Mouse (Mus musculus) liver, adult 2 months (tissue): ENCODE results near the gene 4933406M09Rik.

ENCODE experiments used
- CTCF ChIP-seq: fragments of 200-500 bp; IDR thresholded peaks from 2 replicates; pipeline ENCODE4 v1.5.1; 2011; ENCODE audit warnings: low read depth, low read length, control low read depth
- POLR2A ChIP-seq: fragments of 200-500 bp; IDR thresholded peaks from 2 replicates; pipeline ENCODE4 v1.6.1; 2011; ENCODE audit warnings: low read length, control low read depth; ENCODE audit not compliant: insufficient read depth; ENCODE audit errors: extremely low read depth

GRCm38 (mm10) chr1:134341641-134342277 is 44.0 kb upstream of the 4933406M09Rik start:
- TF ChIP-seq POLR2A (no peak), CTCF (no peak)
